Mouse (Mus musculus) liver, adult (tissue): ENCODE results near the gene Nav2.

Source experiments
- GATA4 ChIP-seq: IDR thresholded peaks from 2 replicates; pipeline ENCODE4 v1.6.1; 2014; ENCODE audit warnings: mild to moderate bottlenecking, low read length; ENCODE audit not compliant: insufficient replicate concordance

Nav2 gene

GRCm38 (mm10) chr7:49392180-49392579 lies 483.7 kb downstream of the Nav2 start:
- no peak for TF ChIP-seq GATA4

- TF ChIP-seq GATA4: no peak
These were observed 484.3 kb downstream of the Nav2 start for GRCm38 (mm10) chr7:49392834-49393233.

- no peak for TF ChIP-seq GATA4
These were observed 485.3 kb downstream of the Nav2 start for GRCm38 (mm10) chr7:49393857-49394256.

- TF ChIP-seq GATA4: no peak
These were observed 487.7 kb downstream of the Nav2 start for GRCm38 (mm10) chr7:49396202-49396601.

GRCm38 (mm10) chr7:49397441-49398003 lies 489.0 kb downstream of the Nav2 start:
- no peak for TF ChIP-seq GATA4

- TF ChIP-seq GATA4: no peak
These were observed 489.6 kb downstream of the Nav2 start for GRCm38 (mm10) chr7:49398020-49398516.

GRCm38 (mm10) chr7:49399314-49399713 lies 490.8 kb downstream of the Nav2 start:
- no peak for TF ChIP-seq GATA4

- no peak for TF ChIP-seq GATA4
These were observed 491.9 kb downstream of the Nav2 start for GRCm38 (mm10) chr7:49400463-49400862.

GRCm38 (mm10) chr7:49402526-49402925 lies 494.0 kb downstream of the Nav2 start:
- no peak for TF ChIP-seq GATA4

GRCm38 (mm10) chr7:49407688-49408087 lies 499.2 kb downstream of the Nav2 start:
- TF ChIP-seq GATA4: no peak

GRCm38 (mm10) chr7:49408625-49409024 lies 500.1 kb downstream of the Nav2 start:
- no peak for TF ChIP-seq GATA4

- TF ChIP-seq GATA4: no peak
These were observed 500.7 kb downstream of the Nav2 start for GRCm38 (mm10) chr7:49409265-49409664.

- no peak for TF ChIP-seq GATA4
These were observed 501.7 kb downstream of the Nav2 start for GRCm38 (mm10) chr7:49410188-49410587.

GRCm38 (mm10) chr7:49410892-49411291 lies 502.4 kb downstream of the Nav2 start:
- TF ChIP-seq GATA4: no peak

- TF ChIP-seq GATA4: no peak
These were observed 503.3 kb downstream of the Nav2 start for GRCm38 (mm10) chr7:49411803-49412202.

- no peak for TF ChIP-seq GATA4
These were observed 506.6 kb downstream of the Nav2 start for GRCm38 (mm10) chr7:49415131-49415530.

GRCm38 (mm10) chr7:49415716-49416115 lies 507.2 kb downstream of the Nav2 start:
- TF ChIP-seq GATA4: no peak

GRCm38 (mm10) chr7:49418841-49419240 lies 510.3 kb downstream of the Nav2 start:
- no peak for TF ChIP-seq GATA4

GRCm38 (mm10) chr7:49420139-49420802 lies 511.8 kb downstream of the Nav2 start:
- no peak for TF ChIP-seq GATA4
